Mouse (Mus musculus): ENCODE measurements around the gene Chil6.

Chil6 gene

DNA sequence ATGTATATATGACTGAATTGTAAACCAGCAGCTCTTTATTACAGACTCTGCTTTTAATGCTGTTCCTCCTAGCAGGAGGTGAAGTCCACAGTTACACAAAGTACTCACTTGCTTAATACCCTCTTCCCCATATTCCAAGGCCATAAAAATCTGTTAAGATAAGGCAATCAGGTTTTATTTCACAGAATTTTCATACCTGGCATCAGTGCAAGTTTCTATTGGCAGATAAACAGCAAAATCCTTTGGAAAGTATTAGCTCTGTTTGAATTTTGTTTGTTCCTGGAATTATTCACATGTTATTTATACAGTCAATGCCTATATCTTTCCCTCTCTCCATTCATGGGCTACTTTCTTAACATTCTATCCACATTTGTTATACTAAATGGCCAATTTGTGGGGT lies at the start of gene Chil6:
Gene Chil6 (minus strand): TSS at position 101 of the 400 bp plus-strand sequence.
- DNase-seq (ENCODE audit: low spot score in 2 of 2), result no peak

GRCm38 (mm10) chr3:106452616-106453015 lies 46.6 kb upstream of the Chil6 start:
- DNase-seq (ENCODE audit: low spot score in 2 of 2), result peak; percentile 25 to 26

DNA sequence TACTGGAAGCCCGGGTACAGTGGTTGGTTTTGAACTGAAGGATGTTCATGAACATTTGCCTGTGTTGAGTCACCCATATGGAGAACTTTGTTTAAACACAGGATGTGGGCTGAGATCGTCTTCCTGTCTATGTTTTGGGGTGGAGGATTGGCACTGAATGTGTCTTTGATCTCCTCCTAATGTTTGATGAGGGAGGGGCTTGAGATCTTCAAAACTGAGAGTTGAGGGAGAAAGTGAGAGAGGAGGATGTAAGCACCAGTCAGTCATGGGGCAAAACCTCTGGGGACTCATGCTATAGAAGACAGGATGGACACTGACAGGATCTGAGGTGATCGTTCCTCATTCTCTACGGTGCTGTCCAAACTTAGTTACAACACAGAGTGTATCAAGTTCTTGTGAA lies 43.6 kb upstream of the Chil6 start:
- peak; percentile 66 to 69 for DNase-seq (ENCODE audit: low spot score in 2 of 2)

- no peak for DNase-seq (ENCODE audit: low spot score in 2 of 2)
Observed at GRCm38 (mm10) chr3:106448995-106449394, 43.0 kb upstream of the Chil6 start.

DNA sequence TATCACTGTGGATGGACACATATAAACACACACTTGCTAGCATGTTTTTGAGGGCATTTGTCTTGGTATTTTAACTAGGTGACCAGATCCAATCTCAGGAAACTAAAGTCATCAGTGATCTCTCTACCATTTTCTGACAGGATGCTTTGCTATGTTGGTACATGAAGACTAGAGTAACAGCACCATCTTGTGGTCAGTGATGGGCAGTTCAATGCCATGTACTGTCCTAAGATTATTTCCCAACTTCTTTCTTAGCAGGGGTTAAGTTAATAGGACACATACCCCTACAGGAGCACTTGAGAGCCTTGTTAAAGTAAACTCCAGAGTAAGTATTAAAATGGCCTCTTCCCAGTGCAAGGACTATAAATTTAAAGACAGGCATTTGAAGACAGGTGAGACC lies 42.6 kb upstream of the Chil6 start:
- DNase-seq (ENCODE audit: low spot score in 2 of 2), result peak; percentile 25 to 58
